Mouse (Mus musculus) erythroblast, embryonic 14.5 days (primary cell): ENCODE results near the gene Ranbp2.

ENCODE experiments used
- GATA1 ChIP-seq: IDR thresholded peaks from 2 replicates; pipeline ENCODE4 v1.6.1; 2012; ENCODE audit warnings: low read length, inconsistent platforms, mixed read lengths
- TAL1 ChIP-seq: IDR thresholded peaks from 3 replicates; pipeline ENCODE4 v1.6.1; 2012; ENCODE audit warnings: low read length, inconsistent platforms, mixed read lengths

DNA sequence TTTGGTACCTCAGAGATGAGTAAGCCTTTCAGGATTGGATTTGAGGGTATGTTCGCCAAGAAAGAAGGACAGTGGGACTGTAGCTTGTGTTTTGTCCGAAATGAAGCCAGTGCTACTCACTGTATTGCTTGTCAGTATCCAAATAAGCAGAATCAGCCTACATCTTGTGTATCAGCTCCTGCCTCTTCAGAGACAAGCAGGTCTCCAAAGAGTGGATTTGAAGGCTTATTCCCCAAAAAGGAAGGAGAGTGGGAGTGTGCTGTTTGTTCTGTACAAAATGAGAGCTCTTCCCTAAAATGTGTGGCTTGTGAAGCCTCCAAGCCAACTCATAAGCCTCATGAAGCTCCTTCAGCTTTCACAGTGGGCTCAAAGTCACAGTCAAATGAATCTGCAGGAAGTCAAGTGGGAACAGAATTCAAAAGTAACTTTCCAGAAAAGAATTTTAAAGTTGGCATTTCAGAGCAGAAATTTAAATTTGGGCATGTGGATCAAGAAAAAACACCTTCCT is 31.4 kb downstream of the Ranbp2 start:
- TF ChIP-seq GATA1 (no peak), TAL1 (no peak)
